Mouse (Mus musculus) olfactory bulb, adult 2 months (tissue): ENCODE measurements around the gene Purb.

ENCODE experiments used
- CTCF ChIP-seq: fragments of 200-500 bp; IDR thresholded peaks from 2 replicates; pipeline ENCODE4 v1.5.1; 2012; ENCODE audit warnings: low read depth, mild to moderate bottlenecking, low read length, moderate library complexity; ENCODE audit not compliant: insufficient read depth
- POLR2A ChIP-seq: fragments of 200-500 bp; IDR thresholded peaks from 2 replicates; pipeline ENCODE4 v1.6.1; 2012; ENCODE audit warnings: mild to moderate bottlenecking, low read depth, low read length, moderate library complexity; ENCODE audit not compliant: insufficient read depth

- TF ChIP-seq CTCF = no peak
- no peak for TF ChIP-seq POLR2A
These were observed 11.2 kb upstream of the Purb start for GRCm38 (mm10) chr11:6486916-6487315.
